Mouse (Mus musculus) macrophage (primary cell): ENCODE data around the gene Gpm6b. TPM values are rescaled to one million over a fixed set of nuclear protein-coding genes. Genes with fewer than 3 reads are reported as not detected.

Experiments used
- polyA plus RNA-seq: library from polyadenylated mRNA; stranded (reverse); fragments of 250-400 nt; gene quantifications from 3 replicates; pipeline ENCODE4 v1.2.4, GENCODE M21; 2018; ENCODE audit warnings: inconsistent platforms

Gpm6b gene
- polyA plus RNA-seq, 1 experiment from 2014 or later, result 0.03 TPM

Other genes with a start within 250 kb of the Gpm6b start
- gene Gemin8, start 68.5 kb upstream of the Gpm6b start, polyA plus RNA-seq, result 1.5 to 1.6 TPM (median 1.6 TPM) in 3 replicates
- gene Trappc2, start 201.7 kb downstream of the Gpm6b start, polyA plus RNA-seq, result 12.6 to 21.8 TPM (median 18.8 TPM) in 3 replicates
- 3.0 to 6.0 TPM (median 5.0 TPM) in 3 replicates for gene Ofd1, start 201.8 kb downstream of the Gpm6b start, polyA plus RNA-seq
- 28.3 to 106 TPM (median 90.5 TPM) in 3 replicates for gene Rab9, start 241.0 kb downstream of the Gpm6b start, polyA plus RNA-seq